Mouse (Mus musculus) stomach, embryonic 16.5 days (tissue): ENCODE data around the gene Usp48. TPM values are rescaled to one million over a fixed set of nuclear protein-coding genes. Genes with fewer than 3 reads are reported as not detected.

Source experiments
- ATAC-seq: fragments of 200-750 bp; cut with Nextera tagmentation; 2 replicates; pipeline ENCODE4 v1.8.0; 2017; ENCODE audit warnings: moderate number of reproducible peaks, moderate TSS enrichment; ENCODE audit not compliant: insufficient read depth, low FRiP score
- H3K27ac ChIP-seq: fragments of 300-500 bp; sonication (generic); 2 replicates; pipeline ENCODE4 v1.5.1; 2014; ENCODE audit warnings: low read length
- H3K27me3 ChIP-seq: fragments of 300-500 bp; sonication (generic); 2 replicates; pipeline ENCODE4 v1.6.1; 2014; ENCODE audit warnings: low read length, control low read depth, mixed read lengths; ENCODE audit not compliant: control insufficient read depth, insufficient read depth
- H3K36me3 ChIP-seq: fragments of 300-500 bp; sonication (generic); 2 replicates; pipeline ENCODE4 v1.6.1; 2014; ENCODE audit warnings: low read length; ENCODE audit not compliant: control insufficient read depth, insufficient read depth
- H3K4me1 ChIP-seq: fragments of 300-500 bp; sonication (generic); 2 replicates; pipeline ENCODE4 v1.6.1; 2014; ENCODE audit warnings: low read length, control low read depth, mixed read lengths; ENCODE audit not compliant: control insufficient read depth, insufficient read depth
- H3K4me2 ChIP-seq: fragments of 300-500 bp; sonication (generic); 2 replicates; pipeline ENCODE4 v1.6.1; 2014; ENCODE audit warnings: low read depth, low read length, mixed read lengths
- H3K4me3 ChIP-seq: fragments of 300-500 bp; sonication (generic); replicated peaks from 2 replicates; pipeline ENCODE4 v1.5.1; 2014; ENCODE audit warnings: mild to moderate bottlenecking, low read length
- H3K9ac ChIP-seq: fragments of 300-500 bp; sonication (generic); 2 replicates; pipeline ENCODE4 v1.6.1; 2014; ENCODE audit warnings: low read length
- H3K9me3 ChIP-seq: fragments of 300-500 bp; sonication (generic); replicated peaks from 2 replicates; pipeline ENCODE4 v1.6.1; 2016; ENCODE audit warnings: low read length, control low read depth; ENCODE audit not compliant: control insufficient read depth
- WGBS: fragments of 180-500 bp; shearing (Covaris S2); extraction: QIAGEN DNeasy Blood & Tissue Kit; methylation state at CpG from one replicate; pipeline ENCODE4 v1.1.7; 2014; 5-methylcytosine and 5-hydroxymethylcytosine counted together
- polyA plus RNA-seq: library from polyadenylated mRNA; unstranded; fragments of >200 nt; fragmentation: Nextera tagmentation; extraction: Ambion mirVana; gene quantifications from 2 replicates; pipeline ENCODE4 v1.2.1, GENCODE M21; 2015

Gene Usp48
- polyA plus RNA-seq, 1 experiment from 2014 or later: 58.3 TPM

DNA sequence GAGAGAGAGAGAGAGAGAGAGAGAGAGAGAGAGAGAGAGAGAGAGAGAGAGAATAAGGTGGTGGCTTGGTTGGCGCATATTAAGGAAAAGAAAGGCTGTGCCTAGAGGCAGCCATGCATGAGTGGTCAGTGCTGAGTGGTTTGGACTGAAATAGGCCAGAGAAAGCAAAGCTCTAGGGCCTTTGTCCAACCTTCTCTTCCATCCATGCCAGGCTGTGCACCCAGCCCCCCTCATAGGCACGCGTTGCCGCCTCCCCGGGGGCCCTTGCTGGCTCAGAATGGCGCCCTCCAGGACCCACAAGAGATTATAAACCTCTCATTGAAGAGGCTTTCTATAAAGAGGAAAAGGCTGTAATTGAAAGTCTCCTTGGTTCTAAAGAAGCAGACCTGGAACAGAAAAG lies 68.0 kb downstream of the Usp48 start:
- no peak overlapping the region for H3K9ac ChIP-seq
- no peak overlapping the region for H3K4me2 ChIP-seq
- H3K9me3 ChIP-seq: no peaks in the 10 kb centered on the region
- 81% methylated on average over 6 of the region's 6 CpGs for WGBS
- no peaks in the 10 kb centered on the region for H3K36me3 ChIP-seq
- no peak for ATAC-seq
- no peak overlapping the region for H3K27ac ChIP-seq
- H3K4me1 ChIP-seq: peaks cover 5% of the 10 kb centered on the region; the same call in 1 of the 2 replicates
- peaks cover 5% of the 10 kb centered on the region; the same call in 1 of the 2 replicates for H3K27me3 ChIP-seq
- no peak overlapping the region for H3K4me3 ChIP-seq

DNA sequence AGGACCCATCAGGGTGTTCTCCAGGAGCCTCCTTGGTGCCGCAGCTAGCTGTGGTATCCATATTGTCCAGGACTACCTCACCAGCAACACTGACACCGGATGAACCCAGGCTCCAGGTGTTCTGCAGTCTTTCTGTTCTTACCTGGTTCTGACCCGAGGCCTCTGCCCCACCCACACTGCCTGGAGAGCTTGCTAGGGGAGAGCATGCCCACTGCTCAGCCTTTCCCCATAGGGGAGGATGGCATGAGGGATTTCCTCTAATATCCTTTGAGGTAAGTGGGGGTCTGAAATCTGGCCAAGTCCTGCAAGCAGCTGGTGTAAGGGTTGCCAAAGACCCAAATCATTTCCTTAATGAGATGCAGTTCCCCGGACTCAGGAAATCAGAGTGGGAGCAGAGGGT lies 69.9 kb downstream of the Usp48 start:
- H3K36me3 ChIP-seq: no peaks in the 10 kb centered on the region
- peaks cover 5% of the 10 kb centered on the region; the same call in 1 of the 2 replicates for H3K27me3 ChIP-seq
- ATAC-seq: no peak
- H3K4me2 ChIP-seq: no peak overlapping the region
- H3K27ac ChIP-seq: no peak overlapping the region
- no peaks in the 10 kb centered on the region for H3K9me3 ChIP-seq
- no peak overlapping the region for H3K4me3 ChIP-seq
- H3K9ac ChIP-seq: no peak overlapping the region
- H3K4me1 ChIP-seq: peaks cover 5% of the 10 kb centered on the region; the same call in 1 of the 2 replicates
- 74% methylated on average over 4 of the region's 4 CpGs for WGBS

DNA sequence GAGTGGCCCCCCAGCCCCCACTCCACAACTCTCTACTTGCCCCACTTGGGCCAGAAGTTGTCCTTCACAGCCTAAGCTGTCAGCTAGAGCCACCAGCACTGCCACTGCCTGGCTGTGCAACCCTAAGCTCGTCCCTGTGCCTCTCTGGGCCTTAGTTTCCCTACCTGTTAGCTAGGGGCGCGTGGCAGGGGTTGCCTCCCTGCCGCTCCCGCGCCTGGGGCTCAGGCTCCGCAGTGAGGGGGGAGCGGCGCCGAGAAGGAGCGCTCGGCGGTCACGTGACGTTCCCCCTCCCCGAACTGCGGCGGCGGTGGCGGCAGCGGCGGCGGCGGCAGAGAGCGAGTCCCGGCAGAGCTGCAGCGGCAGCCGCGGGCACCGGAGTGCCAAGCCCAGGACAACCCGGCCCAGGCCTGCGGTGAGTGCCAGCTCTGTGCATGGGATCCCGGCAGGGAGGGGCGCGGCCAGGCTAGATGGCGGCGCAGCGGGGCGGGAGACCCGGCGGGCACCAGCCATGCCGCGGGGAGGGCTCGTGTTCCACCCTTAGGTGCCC lies 71.0 kb downstream of the Usp48 start, which contains the start of gene Rap1gap:
TSS of gene Rap1gap (plus strand) at position 294 of the 547 bp plus-strand sequence.
- no peaks in the 10 kb centered on the region for H3K36me3 ChIP-seq
- no peaks in the 10 kb centered on the region for H3K9me3 ChIP-seq
- H3K4me2 ChIP-seq: peak within 1 kb of the TSS; percentile 97
- H3K4me1 ChIP-seq: peaks cover 5% of the 10 kb centered on the region; the same call in 1 of the 2 replicates
- peak within 1 kb of the TSS; percentile 74 for H3K9ac ChIP-seq
- no peak within 1 kb of the TSS for H3K27ac ChIP-seq
- H3K27me3 ChIP-seq: peaks cover 5% of the 10 kb centered on the region; the same call in 1 of the 2 replicates
- under 1% methylated on average over 44 of the region's 44 CpGs for WGBS
- ATAC-seq: peak; percentile 28; the same call in 1 of the 2 replicates
- H3K4me3 ChIP-seq: peak within 1 kb of the TSS; percentile 57

DNA sequence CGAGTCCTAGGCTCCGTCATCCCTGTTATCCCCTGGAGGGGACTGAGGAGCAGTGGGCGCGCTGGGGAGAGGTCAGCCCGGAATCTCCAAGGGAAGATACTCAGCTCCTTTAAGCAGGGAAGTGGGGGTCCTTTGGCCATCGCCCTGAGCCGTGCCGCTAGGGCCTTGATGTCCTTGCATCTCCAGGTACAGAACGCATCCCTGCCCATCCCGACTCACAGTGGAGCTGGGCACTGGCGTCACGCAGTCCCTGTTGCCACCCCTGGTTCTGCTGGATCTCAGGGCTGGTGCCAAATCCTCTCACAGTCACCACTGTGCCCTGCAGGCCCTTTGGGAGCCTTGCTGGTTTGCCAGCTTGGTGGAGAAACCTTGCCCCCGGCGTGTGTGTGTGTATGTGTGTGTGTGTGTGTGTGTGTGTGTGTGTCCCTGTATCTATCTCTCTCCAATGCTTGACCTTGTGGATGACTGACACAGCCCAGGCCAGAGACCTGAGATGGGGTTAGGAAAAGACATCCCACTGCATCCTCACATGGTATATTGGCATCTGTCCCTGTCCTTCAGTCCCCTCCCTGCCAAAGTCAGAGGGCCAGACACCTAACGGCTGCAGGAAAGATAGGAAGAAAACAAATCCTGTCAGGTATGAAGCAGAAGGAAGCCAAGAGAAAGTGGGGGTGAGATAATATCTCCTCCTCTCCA lies 71.6 kb downstream of the Usp48 start:
- Histone ChIP-seq H3K27me3 (peaks cover 5% of the 10 kb centered on the region; the same call in 1 of the 2 replicates), H3K4me3 (peak overlapping the region; percentile 57), H3K27ac (no peak overlapping the region), H3K9ac (peak overlapping the region; percentile 74), H3K4me1 (peaks cover 5% of the 10 kb centered on the region; the same call in 1 of the 2 replicates), H3K4me2 (peak overlapping the region; percentile 97), H3K9me3 (no peaks in the 10 kb centered on the region), H3K36me3 (no peaks in the 10 kb centered on the region)
- ATAC-seq: no peak; the same call in 1 of the 2 replicates
- 19% methylated on average over 15 of the region's 15 CpGs for WGBS

DNA sequence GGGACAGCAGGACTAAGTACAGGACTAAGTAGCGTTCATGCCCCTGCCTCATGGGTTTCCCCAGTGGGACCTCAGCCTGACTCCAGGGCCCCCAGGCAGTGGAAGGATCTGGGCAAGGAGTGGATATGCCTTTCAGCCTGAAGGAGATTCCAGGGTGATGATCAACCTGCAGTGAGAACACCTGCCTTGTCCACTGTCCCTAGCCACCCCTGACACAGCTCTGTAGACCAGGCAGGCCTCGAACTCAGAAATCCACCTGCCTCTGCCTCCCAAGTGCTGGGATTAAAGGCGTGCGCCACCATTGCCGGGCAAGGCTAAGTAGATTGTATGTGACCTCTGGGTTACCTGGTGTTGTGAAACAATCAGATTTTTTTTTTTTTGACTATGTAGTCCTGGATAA lies 72.2 kb downstream of the Usp48 start:
- WGBS: 89% methylated on average over 5 of the region's 5 CpGs
- peaks cover 5% of the 10 kb centered on the region; the same call in 1 of the 2 replicates for H3K27me3 ChIP-seq
- no peaks in the 10 kb centered on the region for H3K9me3 ChIP-seq
- H3K27ac ChIP-seq: no peak overlapping the region
- H3K4me2 ChIP-seq: no peak overlapping the region
- H3K36me3 ChIP-seq: no peaks in the 10 kb centered on the region
- no peak overlapping the region for H3K4me3 ChIP-seq
- no peak for ATAC-seq
- H3K4me1 ChIP-seq: peaks cover 5% of the 10 kb centered on the region; the same call in 1 of the 2 replicates
- H3K9ac ChIP-seq: no peak overlapping the region

DNA sequence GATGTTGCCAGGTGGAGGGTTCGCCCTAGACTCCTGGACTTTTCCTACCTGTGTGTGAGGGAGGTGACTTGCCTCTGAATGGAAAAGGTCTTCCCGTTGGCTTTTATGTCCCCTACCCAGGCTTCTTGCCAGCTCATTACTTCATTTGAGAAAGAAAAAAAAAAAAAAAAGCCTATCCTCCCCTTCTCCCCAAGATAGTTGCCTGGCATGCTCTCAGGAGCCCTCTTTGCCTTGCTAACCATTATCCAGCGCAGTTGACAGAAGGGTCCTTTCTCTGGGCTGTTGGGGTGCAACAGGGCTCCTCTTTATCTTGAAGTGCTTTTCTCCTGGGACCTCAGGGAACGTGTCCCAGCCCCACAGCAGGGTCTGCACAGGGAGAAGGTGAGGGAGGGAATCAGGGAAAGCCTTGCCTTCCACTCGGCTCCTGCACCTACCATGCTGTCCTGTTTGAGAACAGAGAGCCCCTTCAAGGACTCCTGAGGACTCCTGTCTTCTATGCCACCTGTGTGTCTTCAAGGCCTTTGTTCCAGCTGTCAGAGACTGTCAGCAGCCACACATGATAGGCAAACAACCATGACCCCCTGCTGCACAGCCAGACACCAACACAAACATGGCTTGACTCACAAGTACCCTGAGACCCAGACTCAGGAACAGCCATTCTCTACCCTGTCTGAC lies 72.9 kb downstream of the Usp48 start:
- H3K4me1 ChIP-seq: peaks cover 5% of the 10 kb centered on the region; the same call in 1 of the 2 replicates
- no peak overlapping the region for H3K4me3 ChIP-seq
- no peak overlapping the region for H3K4me2 ChIP-seq
- 58% methylated on average over 5 of the region's 5 CpGs for WGBS
- H3K9me3 ChIP-seq: no peaks in the 10 kb centered on the region
- no peak for ATAC-seq
- H3K9ac ChIP-seq: no peak overlapping the region
- H3K27me3 ChIP-seq: peaks cover 5% of the 10 kb centered on the region; the same call in 1 of the 2 replicates
- H3K36me3 ChIP-seq: no peaks in the 10 kb centered on the region
- H3K27ac ChIP-seq: no peak overlapping the region

DNA sequence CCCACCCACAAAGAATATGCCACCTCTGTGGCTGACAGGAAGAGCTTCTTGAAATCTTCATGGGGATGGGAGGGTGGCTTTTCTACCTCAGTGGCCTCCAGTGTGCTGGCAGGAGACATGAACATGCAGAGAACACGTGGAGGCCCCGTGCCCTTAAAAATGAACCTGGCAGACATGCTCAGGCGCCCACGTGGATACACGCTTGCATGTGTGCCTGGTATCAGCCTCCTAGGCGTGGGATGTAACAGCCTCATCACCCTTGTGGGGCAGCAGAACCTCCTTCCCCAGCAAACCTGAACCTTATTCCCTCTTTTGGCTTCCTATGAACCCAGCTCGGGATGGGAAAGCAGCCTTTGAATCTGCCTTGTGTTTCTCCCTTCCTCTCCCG lies 73.4 kb downstream of the Usp48 start:
- no peak overlapping the region; the same call in 1 of the 2 replicates for H3K9ac ChIP-seq
- whole genome bisulfite sequencing: 71% methylated on average over 8 of the region's 8 CpGs
- ATAC-seq: no peak

DNA sequence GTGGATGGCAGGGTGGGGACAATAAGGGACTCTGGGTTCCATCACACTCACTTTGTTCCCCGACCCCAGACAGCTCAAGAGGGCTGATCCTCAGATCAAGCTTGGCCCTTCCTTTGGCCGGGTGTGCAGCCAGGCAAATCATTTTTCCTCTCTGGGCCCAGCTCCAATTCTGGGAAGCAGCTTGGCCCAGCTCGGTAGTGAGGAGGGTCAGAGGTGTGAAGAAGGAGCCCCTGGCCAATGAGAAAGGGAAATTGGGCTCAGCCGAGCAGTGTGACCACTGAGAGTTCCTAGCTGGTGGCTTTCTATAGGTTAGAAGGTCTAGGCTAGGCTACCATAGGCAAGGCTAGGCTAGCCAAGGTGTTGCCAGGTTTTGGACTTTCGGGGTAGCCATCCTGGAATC lies 74.2 kb downstream of the Usp48 start:
- Histone ChIP-seq H3K9ac (no peak overlapping the region), H3K36me3 (no peaks in the 10 kb centered on the region), H3K27ac (no peak overlapping the region), H3K27me3 (peaks cover 5% of the 10 kb centered on the region; the same call in 1 of the 2 replicates), H3K4me1 (peaks cover 5% of the 10 kb centered on the region; the same call in 1 of the 2 replicates), H3K9me3 (no peaks in the 10 kb centered on the region), H3K4me2 (no peak overlapping the region), H3K4me3 (no peak overlapping the region)
- WGBS: 50% methylated on average over 5 of the region's 5 CpGs
- no peak for ATAC-seq

More for the DNA sequence above, 73.4 kb downstream of the Usp48 start:
- no peak overlapping the region for H3K27ac ChIP-seq
- no peaks in the 10 kb centered on the region for H3K36me3 ChIP-seq
- no peak overlapping the region for H3K4me3 ChIP-seq
- peaks cover 5% of the 10 kb centered on the region; the same call in 1 of the 2 replicates for H3K27me3 ChIP-seq
- no peak overlapping the region for H3K4me2 ChIP-seq
- no peaks in the 10 kb centered on the region for H3K9me3 ChIP-seq
- H3K4me1 ChIP-seq: peaks cover 5% of the 10 kb centered on the region; the same call in 1 of the 2 replicates
